Comparison of ENCODE assay signal across 17 mouse cellular contexts in the genomic region with DNA sequence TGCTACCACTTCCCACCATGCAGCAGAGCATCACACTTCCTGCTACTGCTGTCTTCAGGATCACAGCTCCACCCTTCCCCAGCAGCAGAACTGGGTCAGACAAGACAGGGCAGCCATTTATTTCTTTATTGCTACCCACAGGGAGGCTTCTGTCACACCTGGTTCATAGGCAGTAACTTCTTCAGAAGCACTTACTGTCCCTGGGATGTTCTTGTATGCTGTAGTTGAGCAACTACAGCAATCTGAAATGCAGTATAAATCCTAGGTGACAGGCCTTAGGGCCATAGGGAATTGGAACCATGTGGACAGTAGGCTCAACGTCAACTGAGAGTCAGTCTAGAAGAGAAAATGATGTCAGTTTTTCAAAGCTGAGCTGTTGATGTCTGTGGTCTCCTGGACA.
"Had no signal": no experiment of that assay in that cellular context is flagged by ENCODE, and none has a peak within 500 bp of the region (broad histone marks: within the 10 kb centered on the region; RNA-seq: fewer than 3 reads in every experiment).

No protein-coding gene starts in this region.

- DNase-seq: cerebellum, adult 2 months; cerebellum, adult 8-10 months; cerebellum, adult 9-10 months; cerebellum, adult 9-11 months; cerebellum, postnatal 10 days; cerebellum, postnatal 14 days; cerebellum, postnatal 25 days; cerebellum, postnatal 36 days; embryo, embryonic 11 days; forebrain, postnatal 0 days; gastrocnemius, adult 2 months; gastrocnemius, postnatal 10 days; gastrocnemius, postnatal 14 days; gastrocnemius, postnatal 25 days; gastrocnemius, postnatal 36 days; heart, adult 18-20 months; heart, adult 2 months had no signal
